Mouse (Mus musculus): ENCODE data around the gene Ccne1. TPM values are rescaled to one million over a fixed set of nuclear protein-coding genes. Genes with fewer than 3 reads are reported as not detected.

Gene Ccne1
- total RNA-seq (2023) = 1 to 10 TPM; 2.4 to 3.9 TPM

DNA sequence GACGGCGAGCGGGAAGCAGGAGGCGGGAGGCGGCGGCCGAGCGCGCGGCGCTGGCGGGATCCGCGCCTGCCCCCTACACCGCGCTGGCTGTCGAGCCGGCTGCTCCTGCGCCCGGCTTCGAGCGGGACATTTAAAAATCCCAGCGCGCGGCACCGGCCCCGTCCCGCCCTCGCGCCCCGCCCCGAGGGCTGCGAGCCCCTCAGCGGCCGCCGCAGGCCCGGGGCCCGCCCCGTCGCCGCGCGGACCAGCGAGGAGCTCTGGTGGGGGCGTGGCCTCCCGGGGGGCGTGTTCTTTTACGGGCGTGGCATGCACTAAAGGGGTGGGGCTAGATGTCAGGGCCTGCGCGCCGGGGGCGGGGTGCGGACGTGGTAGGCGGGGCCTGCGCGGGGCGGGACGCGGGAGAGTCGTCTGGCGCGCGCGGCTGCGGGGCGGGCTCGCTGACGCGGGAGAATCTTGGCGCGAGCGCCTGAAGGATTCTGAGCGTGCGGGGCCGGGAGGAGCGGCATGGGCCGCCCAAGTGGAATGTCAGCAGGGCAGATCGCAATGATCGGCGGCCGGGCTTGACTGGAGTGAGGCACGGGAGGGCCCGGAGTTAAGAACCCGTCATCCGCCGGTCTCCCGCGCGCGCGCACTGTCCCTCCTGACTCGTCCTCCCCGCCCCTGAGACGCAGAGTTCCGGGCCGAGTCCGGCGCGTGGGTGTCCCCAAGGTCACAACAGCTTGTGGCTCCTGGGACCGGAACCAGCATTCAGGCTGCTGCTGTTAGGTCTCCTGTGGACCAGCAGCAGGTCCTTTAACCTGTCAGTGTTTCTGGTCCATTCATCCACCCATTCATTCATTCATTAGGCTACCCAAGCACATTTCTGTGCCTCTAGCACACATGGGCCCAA is at the start of gene Ccne1:
Gene Ccne1, minus strand, starts transcription at position 164 of the 889 bp plus-strand sequence.

Other genes starting within 250 kb of the Ccne1 start
- 10 to 100 TPM; 37.6 to 41.4 TPM for gene Uri1, start 84.0 kb downstream of the Ccne1 start, total RNA-seq (2023)
- 10 to 100 TPM; 11.7 to 18.8 TPM for gene 1600014C10Rik, start 75.7 kb upstream of the Ccne1 start, total RNA-seq (2023)
- gene Plekhf1, start 120.5 kb upstream of the Ccne1 start, total RNA-seq (2023) = under 1 TPM; 0.09 to 0.20 TPM
- 10 to 100 TPM; 67.5 to 80.8 TPM for gene Pop4, start 163.9 kb upstream of the Ccne1 start, total RNA-seq (2023)